Mouse (Mus musculus): ENCODE results near the gene Itgb5. TPM values are rescaled to one million over a fixed set of nuclear protein-coding genes. Genes with fewer than 3 reads are reported as not detected.
A peak's percentile ranks its signal among the peaks of the same experiment; 100 is the strongest.

The Itgb5 gene
- total and polyA plus RNA-seq, 3 experiments: 0.27 to 0.58 TPM; not detected in 1

- no peaks in the 10 kb centered on the region for H3K79me2 ChIP-seq (ENCODE audit: control insufficient read depth, insufficient read depth, low read length, poor library complexity)
- peaks cover 0 to 4% of the 10 kb centered on the region in 2 experiments; a peak in 2 of 4 replicates for H3K36me3 ChIP-seq (ENCODE audit: control insufficient read depth in 1 of 2, insufficient read depth in 2 of 2, low read length in 2 of 2)
- peaks cover 0 to 2% of the 10 kb centered on the region in 2 experiments; a peak in 1 of 4 replicates for H3K27me3 ChIP-seq (ENCODE audit: control insufficient read depth in 1 of 2, insufficient read depth in 2 of 2, low read length in 2 of 2)
- H3K4me1 ChIP-seq (ENCODE audit: control insufficient read depth in 1 of 2, insufficient read depth in 2 of 2, low read length in 2 of 2): peaks cover 0 to 20% of the 10 kb centered on the region in 2 experiments; a peak in 2 of 4 replicates
- no peaks in the 10 kb centered on the region for H3K9me3 ChIP-seq (replicated peaks; ENCODE audit: insufficient read depth, low read length)
- TF ChIP-seq MAZ (IDR thresholded peaks at IDR 0.05; ENCODE audit: low read depth, low read length): no peak
- no peak for TF ChIP-seq POLR2AphosphoS2 (IDR thresholded peaks at IDR 0.05; ENCODE audit: low read length)
- no peak for TF ChIP-seq UBTF (IDR thresholded peaks at IDR 0.05; ENCODE audit: borderline replicate concordance, insufficient read depth, low read depth, low read length)
- no peak for TF ChIP-seq BHLHE40 (IDR thresholded peaks at IDR 0.05; ENCODE audit: borderline replicate concordance, low read depth, low read length)
- no peak for TF ChIP-seq ETS1 (IDR thresholded peaks at IDR 0.05; ENCODE audit: low read depth, low read length)
- no peak for TF ChIP-seq MAX (IDR thresholded peaks at IDR 0.05; ENCODE audit: low read length)
- TF ChIP-seq POLR2A (IDR thresholded peaks at IDR 0.05; ENCODE audit: control insufficient read depth in 1 of 2, insufficient read depth in 1 of 2, low read depth in 1 of 2, low read length in 2 of 2, poor library complexity in 1 of 2): no peak
- TF ChIP-seq POLR2AphosphoS5 (IDR thresholded peaks at IDR 0.05; ENCODE audit: borderline replicate concordance, low read depth, low read length): no peak
- TF ChIP-seq KAT2A (conservative IDR thresholded peaks at IDR 0.05; ENCODE audit: low read depth, low read length): no peak
- TF ChIP-seq HCFC1 (IDR thresholded peaks at IDR 0.05; ENCODE audit: low read depth, low read length): no peak
- TF ChIP-seq MYB (IDR thresholded peaks at IDR 0.05; ENCODE audit: low read depth, low read length): no peak
- no peak for TF ChIP-seq SIN3A (IDR thresholded peaks at IDR 0.05; ENCODE audit: low read length)
- no peak for TF ChIP-seq RAD21 (IDR thresholded peaks at IDR 0.05; ENCODE audit: low read depth, low read length)
- TF ChIP-seq NRF1 (IDR thresholded peaks at IDR 0.05; ENCODE audit: insufficient read depth, low read depth, low read length, poor library complexity, severe bottlenecking): no peak
- TF ChIP-seq MAFK (IDR thresholded peaks at IDR 0.05; ENCODE audit: borderline replicate concordance, low read depth, low read length): no peak
- no peak for TF ChIP-seq MXI1 (IDR thresholded peaks at IDR 0.05; ENCODE audit: low read depth, low read length)
- TF ChIP-seq GATA1 (IDR thresholded peaks at IDR 0.05; ENCODE audit: low read depth, low read length): peak; percentile 14; the same call in 1 of the 2 replicates
- TF ChIP-seq TCF12 (IDR thresholded peaks at IDR 0.05; ENCODE audit: low read depth, low read length): 0 out of 2 replicates have a peak, but pooled peaks have one; percentile 19
- no peak for TF ChIP-seq CHD2 (IDR thresholded peaks at IDR 0.05; ENCODE audit: low read length)
- no peak for TF ChIP-seq RCOR1 (IDR thresholded peaks at IDR 0.05; ENCODE audit: low read depth, low read length)
- no peak for TF ChIP-seq CHD1 (IDR thresholded peaks at IDR 0.05; ENCODE audit: low read depth, low read length)
- TF ChIP-seq MEF2A (IDR thresholded peaks at IDR 0.05; ENCODE audit: extremely low read depth, insufficient replicate concordance, low read depth, low read length, poor library complexity, severe bottlenecking): no peak
- no peak for TF ChIP-seq E2F4 (IDR thresholded peaks at IDR 0.05; ENCODE audit: borderline replicate concordance, low read depth, low read length)
- 0 out of 4 replicates have a peak, but pooled peaks of 1 of the 2 experiments have one; percentile 14 for TF ChIP-seq EP300 (IDR thresholded peaks at IDR 0.05; ENCODE audit: low read depth in 1 of 2, low read length in 2 of 2)
- TF ChIP-seq USF2 (IDR thresholded peaks at IDR 0.05; ENCODE audit: borderline replicate concordance in 1 of 2, insufficient read depth in 1 of 2, low read depth in 1 of 2, low read length in 2 of 2): no peak
- TF ChIP-seq MYC (IDR thresholded peaks at IDR 0.05; ENCODE audit: low read depth, low read length): no peak
- TF ChIP-seq TAL1 (IDR thresholded peaks at IDR 0.05; ENCODE audit: low read length): peak; percentile 37
- no peak for TF ChIP-seq JUND (IDR thresholded peaks at IDR 0.05; ENCODE audit: low read depth, low read length)
- no peak overlapping the region for H3K27ac ChIP-seq (ENCODE audit: control insufficient read depth, low read depth, low read length)
- no peak overlapping the region for H3K9ac ChIP-seq (ENCODE audit: control insufficient read depth, low read depth, low read length, poor library complexity, severe bottlenecking)
- no peak overlapping the region for H3K4me3 ChIP-seq (ENCODE audit: control insufficient read depth in 1 of 2, insufficient read depth in 1 of 2, low read depth in 2 of 2, low read length in 2 of 2)
- DNase-seq (ENCODE audit: low read depth, low spot score): peak; percentile 34
These were observed 111.9 kb downstream of the Itgb5 start for GRCm38 (mm10) chr16:33941271-33941781.
